Comparison of ENCODE assay signal across 25 mouse cellular contexts in genomic region chr2:35491151-35491550, GRCm38 (mm10). TPM values are rescaled to one million over a fixed set of nuclear protein-coding genes. Genes with fewer than 3 reads are reported as not detected.
DNase-seq lines count a peak whose midpoint lies in the region; ATAC-seq and TF ChIP-seq lines count a peak whose summit lies in the region.
"Had no signal": no experiment of that assay in that cellular context is flagged by ENCODE, and none has a peak within 500 bp of the region (broad histone marks: within the 10 kb centered on the region; RNA-seq: fewer than 3 reads in every experiment).

No protein-coding gene starts in this region.

- ATAC-seq in forebrain, postnatal 0 days: no peak
- no peak for ATAC-seq in forebrain, embryonic 12.5 days (ENCODE audit: low FRiP score)
- ATAC-seq in stomach, postnatal 0 days (ENCODE audit: low FRiP score, low TSS enrichment): no peak
- ATAC-seq: inflammation-experienced regulatory T-cells, adult 6 months had no signal

- no peaks in the 10 kb centered on the region for H3K36me3 ChIP-seq in forebrain, postnatal 0 days (ENCODE audit: insufficient read depth)
- H3K36me3 ChIP-seq in forebrain, embryonic 12.5 days (replicated peaks): no peaks in the 10 kb centered on the region
- no peaks in the 10 kb centered on the region for H3K36me3 ChIP-seq in testis, adult 2 months (ENCODE audit: control insufficient read depth, insufficient read depth, low read length)
- no peaks in the 10 kb centered on the region for H3K36me3 ChIP-seq in stomach, postnatal 0 days (ENCODE audit: control insufficient read depth, insufficient read depth, low read length)
- H3K36me3 ChIP-seq: heart, embryonic 12.5 days; kidney, embryonic 15.5 days; midbrain, embryonic 13.5 days had no signal

- H3K4me2 ChIP-seq in forebrain, postnatal 0 days (ENCODE audit: low read depth): 0 out of 2 replicates have a peak overlapping the region, but pooled peaks have one; percentile 10
- no peak overlapping the region for H3K4me2 ChIP-seq in forebrain, embryonic 12.5 days
- H3K4me2 ChIP-seq in stomach, postnatal 0 days (replicated peaks; ENCODE audit: low read depth): no peak overlapping the region
- H3K4me2 ChIP-seq: midbrain, embryonic 13.5 days had no signal

- DNase-seq in cerebellum, postnatal 10 days: peak; percentile 13 to 28
- DNase-seq in cerebellum, adult 11-12 months: no peak
- DNase-seq in forebrain, postnatal 0 days: no peak
- DNase-seq in testis, postnatal 10 days (ENCODE audit: low spot score): no peak
- no peak for DNase-seq in stomach, postnatal 0 days (ENCODE audit: low spot score)
- no peak for DNase-seq in adrenal gland, postnatal 25 days
- DNase-seq: adrenal gland, postnatal 10 days; cerebellum, adult 18-20 months; gastrocnemius, adult 2 months; gastrocnemius, postnatal 36 days; heart, adult 18-20 months; kidney, adult 11 months; liver; lung, adult 2 months; lung, postnatal 10 days; right cerebral cortex, postnatal 14 days; thymus, postnatal 14 days had no signal

- H3K9ac ChIP-seq in forebrain, postnatal 0 days: no peak overlapping the region
- H3K9ac ChIP-seq in forebrain, embryonic 12.5 days: no peak overlapping the region
- H3K9ac ChIP-seq in stomach, postnatal 0 days (ENCODE audit: low read length): no peak overlapping the region
- H3K9ac ChIP-seq: kidney, embryonic 15.5 days; liver, embryonic 14.5 days; midbrain, embryonic 13.5 days had no signal

- no peak for TF ChIP-seq POLR2A in testis, adult 2 months (IDR thresholded peaks at IDR 0.05; ENCODE audit: control insufficient read depth, low read depth, low read length)

- no peak for TF ChIP-seq CTCF in forebrain, postnatal 0 days (IDR thresholded peaks at IDR 0.05; ENCODE audit: low read depth)
- TF ChIP-seq CTCF in testis, adult 2 months (IDR thresholded peaks at IDR 0.05; ENCODE audit: control insufficient read depth, insufficient read depth, insufficient replicate concordance, low read depth, low read length): no peak
- TF ChIP-seq CTCF in stomach, postnatal 0 days (IDR thresholded peaks at IDR 0.05; ENCODE audit: low read depth): no peak

- no peaks in the 10 kb centered on the region for H3K9me3 ChIP-seq in forebrain, postnatal 0 days (ENCODE audit: low read length)
- H3K9me3 ChIP-seq in forebrain, embryonic 12.5 days: 0 out of 2 replicates have a peak, but pooled peaks cover 2% of the 10 kb centered on the region
- no peaks in the 10 kb centered on the region for H3K9me3 ChIP-seq in stomach, postnatal 0 days (ENCODE audit: control insufficient read depth, low read length)
- H3K9me3 ChIP-seq: kidney, embryonic 15.5 days; midbrain, embryonic 13.5 days had no signal

- no peaks in the 10 kb centered on the region for H3K27me3 ChIP-seq in forebrain, postnatal 0 days (ENCODE audit: insufficient read depth, low read length)
- no peaks in the 10 kb centered on the region for H3K27me3 ChIP-seq in forebrain, embryonic 12.5 days
- no peaks in the 10 kb centered on the region for H3K27me3 ChIP-seq in testis, adult 2 months (ENCODE audit: control insufficient read depth, insufficient read depth, low read length)
- no peaks in the 10 kb centered on the region for H3K27me3 ChIP-seq in stomach, postnatal 0 days (ENCODE audit: control insufficient read depth, insufficient read depth, low read length)
- H3K27me3 ChIP-seq: heart, embryonic 12.5 days; kidney, embryonic 15.5 days; midbrain, embryonic 13.5 days had no signal

- no peak for TF ChIP-seq EP300 in stomach, postnatal 0 days (optimal IDR thresholded peaks at IDR 0.05)

- H3K27ac ChIP-seq in forebrain, postnatal 0 days (ENCODE audit: low read depth, low read length): no peak overlapping the region
- no peak overlapping the region for H3K27ac ChIP-seq in forebrain, embryonic 12.5 days
- H3K27ac ChIP-seq in testis, adult 2 months (ENCODE audit: control insufficient read depth, insufficient read depth, low read depth, low read length): no peak overlapping the region
- peak overlapping the region; percentile 78; the same call in 1 of the 2 replicates for H3K27ac ChIP-seq in stomach, postnatal 0 days (replicated peaks)
- H3K27ac ChIP-seq: gastrocnemius, adult 2 months; kidney, embryonic 15.5 days; liver, embryonic 14.5 days; macrophage; midbrain, embryonic 13.5 days had no signal

- WGBS in forebrain, postnatal 0 days: 80% methylated on average over 24 of the region's 24 CpGs
- WGBS in forebrain, embryonic 12.5 days: 91% methylated on average over 24 of the region's 24 CpGs
- WGBS in stomach, postnatal 0 days: 82% methylated on average over 24 of the region's 24 CpGs

- no peak overlapping the region for H3K4me3 ChIP-seq in forebrain, postnatal 0 days (ENCODE audit: low read depth, low read length)
- H3K4me3 ChIP-seq in forebrain, embryonic 12.5 days (replicated peaks): no peak overlapping the region
- H3K4me3 ChIP-seq in testis, adult 2 months (ENCODE audit: control insufficient read depth, low read depth, low read length): peak overlapping the region; percentile 7; the same call in 1 of the 2 replicates
- no peak overlapping the region for H3K4me3 ChIP-seq in stomach, postnatal 0 days (ENCODE audit: low read depth, low read length)
- H3K4me3 ChIP-seq: gastrocnemius, adult 2 months; heart, embryonic 12.5 days; kidney, embryonic 15.5 days; midbrain, embryonic 13.5 days had no signal

- H3K4me1 ChIP-seq in forebrain, postnatal 0 days (ENCODE audit: insufficient read depth): no peaks in the 10 kb centered on the region
- peaks cover 14% of the 10 kb centered on the region for H3K4me1 ChIP-seq in forebrain, embryonic 12.5 days
- H3K4me1 ChIP-seq in testis, adult 2 months (ENCODE audit: control insufficient read depth, insufficient read depth, low read length): peaks cover 6% of the 10 kb centered on the region
- no peaks in the 10 kb centered on the region; the same call in 1 of the 2 replicates for H3K4me1 ChIP-seq in stomach, postnatal 0 days (replicated peaks; ENCODE audit: control insufficient read depth, insufficient read depth)

RNA-seq across cellular contexts. Expression of gene Ggta1, which starts 28.1 kb away (rescaled TPM):
- total RNA-seq in forebrain, postnatal 0 days (2014; rRNA removed): 6.8 and 7.9 TPM in 2 replicates
- polyA plus RNA-seq in forebrain, postnatal 0 days (2015; fragmentation: Nextera tagmentation; extraction: Ambion mirVana): 3.0 and 4.3 TPM in 2 replicates
- polyA plus RNA-seq in forebrain, embryonic 12.5 days (2016; fragmentation: Nextera tagmentation; extraction: Ambion mirVana): 4.7 and 4.9 TPM in 2 replicates
- polyA plus RNA-seq in testis, adult 2 months (2012; rRNA removed): 0.68 and 1.4 TPM in 2 replicates
- 10.7 and 11.5 TPM in 2 replicates for polyA plus RNA-seq in stomach, postnatal 0 days (2015; fragmentation: Nextera tagmentation; extraction: Ambion mirVana)
- total RNA-seq in adrenal gland, postnatal 25 days (2021): 8.1 and 13.4 TPM in 2 replicates

Comparison
In these comparisons a context has a peak if more than half of its experiments do, and no peak if none do; other contexts are left out.
1. DNase-seq: peak in cerebellum, postnatal 10 days (2 of 2); none in cerebellum, adult 11-12 months (single experiment), forebrain, postnatal 0 days (single experiment), testis, postnatal 10 days (single experiment), stomach, postnatal 0 days (single experiment) and adrenal gland, postnatal 25 days (single experiment).